Mouse (Mus musculus): Measurements from ENCODE around the gene Bloc1s4. TPM values are rescaled to one million over a fixed set of nuclear protein-coding genes. Genes with fewer than 3 reads are reported as not detected.

Gene Bloc1s4
- polyA plus RNA-seq, 1 experiment: 16.8 TPM

DNA sequence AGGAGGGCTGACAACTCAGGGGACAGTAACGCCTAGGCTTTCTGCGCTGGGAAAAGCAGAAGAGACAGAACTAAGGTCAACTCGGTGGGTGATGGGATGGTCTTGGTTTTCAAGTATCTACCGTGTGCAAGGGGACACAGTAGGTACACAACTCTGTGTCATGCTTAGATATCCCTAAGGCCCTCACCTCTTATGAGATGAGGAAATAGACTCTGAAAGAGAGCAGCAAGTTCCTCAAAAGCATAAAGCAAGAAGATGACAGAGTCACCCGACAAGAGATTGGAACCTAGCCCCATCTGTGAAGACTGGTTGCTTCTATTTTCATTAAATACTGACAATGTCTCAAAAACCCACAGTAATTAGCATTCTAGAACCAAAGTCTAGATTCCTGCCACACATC, 42.7 kb downstream of the Bloc1s4 start:
- TF ChIP-seq CTCF (IDR thresholded peaks at IDR 0.05; ENCODE audit: low read depth, low read length): no peak
- no peak for TF ChIP-seq POLR2A (IDR thresholded peaks at IDR 0.05; ENCODE audit: borderline replicate concordance, low read depth, low read length)
- H3K4me1 ChIP-seq (ENCODE audit: control insufficient read depth, insufficient read depth, low read length): peaks cover 30% of the 10 kb centered on the region
- H3K4me3 ChIP-seq (ENCODE audit: insufficient read depth, low read length): no peak overlapping the region
- no peak overlapping the region for H3K27ac ChIP-seq (ENCODE audit: insufficient read depth, low read depth, low read length)

DNA sequence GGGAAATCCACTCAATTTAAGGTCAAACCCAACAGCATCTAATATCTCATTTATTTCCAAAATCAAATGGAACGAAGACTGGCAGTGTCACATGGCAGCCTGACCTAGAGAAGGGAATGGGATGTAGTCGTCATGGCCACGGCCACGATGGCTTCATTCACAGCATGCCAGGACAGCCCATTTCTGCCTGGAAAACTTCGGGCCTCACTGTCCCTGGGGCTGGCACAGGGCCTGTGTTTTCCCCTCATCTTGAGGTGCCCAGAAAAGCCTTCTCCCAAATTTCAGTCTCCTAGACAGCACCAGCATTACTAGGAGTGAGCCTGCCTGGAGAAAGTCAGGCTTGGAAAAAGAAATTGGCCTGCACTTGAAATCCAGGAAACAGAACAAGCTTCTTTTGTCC, 43.1 kb downstream of the Bloc1s4 start:
- no peak for TF ChIP-seq POLR2A (IDR thresholded peaks at IDR 0.05; ENCODE audit: borderline replicate concordance, low read depth, low read length)
- TF ChIP-seq CTCF (IDR thresholded peaks at IDR 0.05; ENCODE audit: low read depth, low read length): no peak
- peaks cover 30% of the 10 kb centered on the region for H3K4me1 ChIP-seq (ENCODE audit: control insufficient read depth, insufficient read depth, low read length)
- no peak overlapping the region for H3K27ac ChIP-seq (ENCODE audit: insufficient read depth, low read depth, low read length)
- no peak overlapping the region for H3K4me3 ChIP-seq (ENCODE audit: insufficient read depth, low read length)

DNA sequence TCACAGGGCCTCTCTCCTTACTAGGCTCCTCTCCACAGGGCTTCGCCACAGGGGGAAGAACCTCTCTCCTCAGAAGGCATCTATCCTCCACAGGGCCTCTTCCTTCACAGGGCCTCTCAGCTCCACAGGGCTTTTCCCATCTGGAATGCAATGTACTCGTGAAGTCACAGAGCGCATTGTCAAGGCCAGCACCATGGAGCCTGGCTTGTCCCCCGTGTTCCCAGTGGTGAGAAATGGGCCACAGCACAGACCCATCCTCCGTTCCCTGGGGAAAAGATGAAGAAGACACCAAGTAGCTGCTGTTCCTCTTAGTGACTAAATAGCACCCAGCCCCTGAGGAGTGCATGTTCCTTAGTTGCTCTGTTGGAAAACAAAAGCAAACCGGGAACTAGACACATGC, 43.8 kb downstream of the Bloc1s4 start:
- Histone ChIP-seq H3K27ac (ENCODE audit: insufficient read depth, low read depth, low read length) (no peak overlapping the region), H3K4me3 (ENCODE audit: insufficient read depth, low read length) (no peak overlapping the region), H3K4me1 (ENCODE audit: control insufficient read depth, insufficient read depth, low read length) (peaks cover 26% of the 10 kb centered on the region)
- TF ChIP-seq POLR2A (IDR thresholded peaks at IDR 0.05; ENCODE audit: borderline replicate concordance, low read depth, low read length) (no peak), CTCF (IDR thresholded peaks at IDR 0.05; ENCODE audit: low read depth, low read length) (no peak)

DNA sequence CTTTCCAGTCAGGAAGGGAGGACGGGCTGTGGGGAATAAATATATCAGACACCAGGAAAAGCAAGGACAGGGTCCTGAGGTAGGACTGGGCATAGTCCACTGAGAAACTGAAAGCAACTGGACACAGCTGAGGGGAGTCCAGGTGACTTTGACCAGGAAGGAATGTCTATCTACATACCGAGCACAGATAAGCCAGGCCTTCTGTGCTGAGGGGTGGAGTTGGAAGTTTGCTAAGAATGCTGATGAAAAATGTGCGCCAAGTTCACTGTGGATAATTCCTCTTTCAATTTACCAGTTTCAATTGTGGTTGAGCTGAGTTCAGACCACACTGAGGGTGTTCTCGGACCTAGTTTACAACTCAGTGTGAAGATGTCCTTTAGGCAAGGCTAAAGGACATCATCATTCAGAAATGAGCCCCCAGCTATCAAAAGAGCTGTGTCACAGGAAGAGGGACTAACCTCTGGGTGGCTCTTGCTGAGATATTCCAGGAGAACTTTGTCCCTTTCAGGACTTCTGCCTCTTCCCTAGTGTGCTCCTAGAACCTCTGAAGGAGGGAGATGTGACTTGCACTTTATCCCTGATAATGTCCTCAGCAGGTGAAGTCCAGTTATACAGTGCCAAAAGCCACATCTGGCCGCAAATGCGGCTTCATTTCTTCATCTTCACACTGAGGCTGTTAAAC, 47.4 kb downstream of the Bloc1s4 start:
- Histone ChIP-seq H3K4me1 (ENCODE audit: control insufficient read depth, insufficient read depth, low read length) (peaks cover 37% of the 10 kb centered on the region), H3K4me3 (ENCODE audit: insufficient read depth, low read length) (no peak overlapping the region), H3K27ac (ENCODE audit: insufficient read depth, low read depth, low read length) (no peak overlapping the region)
- TF ChIP-seq POLR2A (IDR thresholded peaks at IDR 0.05; ENCODE audit: borderline replicate concordance, low read depth, low read length): no peak
- no peak for TF ChIP-seq CTCF (IDR thresholded peaks at IDR 0.05; ENCODE audit: low read depth, low read length)

DNA sequence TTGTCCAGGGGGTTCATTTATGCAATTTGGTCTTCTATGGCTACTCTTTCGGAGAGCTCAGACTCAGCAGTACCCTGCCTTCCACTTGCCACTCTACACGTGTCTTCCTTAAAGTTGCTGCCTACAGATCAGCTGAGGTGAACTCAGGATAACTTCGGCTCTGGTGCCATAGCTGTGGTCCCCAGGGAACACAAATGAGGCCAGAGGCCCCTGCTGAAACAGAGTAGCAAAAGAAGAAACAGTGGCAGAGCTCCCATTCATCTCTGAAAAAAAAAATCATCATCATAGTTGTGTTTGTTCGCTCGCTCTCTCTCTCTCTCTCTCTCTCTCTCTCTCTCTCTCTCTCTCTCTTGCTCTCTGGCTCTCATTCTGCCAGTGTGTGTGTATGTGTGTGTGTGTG, 49.8 kb downstream of the Bloc1s4 start:
- Histone ChIP-seq H3K4me1 (ENCODE audit: control insufficient read depth, insufficient read depth, low read length) (peaks cover 29% of the 10 kb centered on the region), H3K27ac (ENCODE audit: insufficient read depth, low read depth, low read length) (no peak overlapping the region), H3K4me3 (ENCODE audit: insufficient read depth, low read length) (no peak overlapping the region)
- no peak for TF ChIP-seq POLR2A (IDR thresholded peaks at IDR 0.05; ENCODE audit: borderline replicate concordance, low read depth, low read length)
- TF ChIP-seq CTCF (IDR thresholded peaks at IDR 0.05; ENCODE audit: low read depth, low read length): no peak

DNA sequence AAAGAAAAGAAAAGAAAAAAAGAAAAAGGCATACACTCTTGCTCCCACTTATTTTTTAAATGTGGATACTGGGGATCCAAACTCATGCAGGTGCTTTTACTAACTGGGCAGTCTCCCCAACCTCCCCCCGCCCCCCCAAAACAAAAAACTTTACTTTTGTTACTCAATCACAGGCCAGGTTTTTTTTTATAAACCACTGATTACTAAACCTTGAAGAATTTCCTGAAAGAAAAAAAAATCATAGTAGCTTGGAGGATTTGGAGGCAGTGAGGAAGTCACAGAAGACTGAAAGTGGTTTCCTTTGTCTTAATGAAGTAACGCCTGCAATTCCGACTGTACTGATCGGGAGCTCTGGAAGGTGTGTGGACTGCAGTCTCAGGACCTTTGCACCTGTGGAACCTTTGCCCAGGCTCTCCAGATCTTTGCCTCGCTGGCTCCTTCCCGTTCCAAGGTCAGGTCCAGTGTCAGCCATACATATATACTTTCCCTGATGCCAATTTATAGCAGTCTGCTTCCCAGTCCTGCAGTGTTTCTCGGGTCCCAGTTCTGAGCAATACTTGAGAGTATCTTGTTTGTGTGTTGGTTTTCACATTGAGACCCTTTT, 50.3 kb downstream of the Bloc1s4 start:
- peaks cover 33% of the 10 kb centered on the region for H3K4me1 ChIP-seq (ENCODE audit: control insufficient read depth, insufficient read depth, low read length)
- peak overlapping the region; percentile 4; the same call in 1 of the 2 replicates for H3K27ac ChIP-seq (ENCODE audit: insufficient read depth, low read depth, low read length)
- peak overlapping the region; percentile 4; the same call in 1 of the 2 replicates for H3K4me3 ChIP-seq (ENCODE audit: insufficient read depth, low read length)
- TF ChIP-seq POLR2A (IDR thresholded peaks at IDR 0.05; ENCODE audit: borderline replicate concordance, low read depth, low read length): no peak
- no peak for TF ChIP-seq CTCF (IDR thresholded peaks at IDR 0.05; ENCODE audit: low read depth, low read length)

Other genes starting within 250 kb of the Bloc1s4 start
- 57.5 and 57.8 TPM in 2 replicates for gene Tbc1d14, start 155.4 kb downstream of the Bloc1s4 start, polyA plus RNA-seq (2012; ENCODE audit: insufficient read depth, insufficient read length, missing spikeins)
- gene D5Ertd579e, start 52.6 kb downstream of the Bloc1s4 start, polyA plus RNA-seq (2012; ENCODE audit: insufficient read depth, insufficient read length, missing spikeins): 32.3 and 34.0 TPM in 2 replicates
- gene Mrfap1, start 48.1 kb upstream of the Bloc1s4 start, polyA plus RNA-seq (2012; ENCODE audit: insufficient read depth, insufficient read length, missing spikeins): 280 and 308 TPM in 2 replicates
- 86.1 and 111 TPM in 2 replicates for gene Man2b2, start 82.0 kb upstream of the Bloc1s4 start, polyA plus RNA-seq (2012; ENCODE audit: insufficient read depth, insufficient read length, missing spikeins)
- gene Ppp2r2c, start 119.9 kb upstream of the Bloc1s4 start, polyA plus RNA-seq (2012; ENCODE audit: insufficient read depth, insufficient read length, missing spikeins): not detected in 2 replicates
- 3.6 and 4.3 TPM in 2 replicates for gene Wfs1, start 240.6 kb upstream of the Bloc1s4 start, polyA plus RNA-seq (2012; ENCODE audit: insufficient read depth, insufficient read length, missing spikeins)

All from bone marrow macrophage, adult 2 months (primary cell).